Mouse (Mus musculus): ENCODE results near the gene Neurl4.
"Not testable (repeated sequence)": the region's sequence is repeated elsewhere in the genome, so short reads cannot be mapped to it uniquely, and the experiment has no call there.

Gene Neurl4

GRCm38 (mm10) chr11:69948066-69948762, 47.3 kb downstream of the Neurl4 start, which contains the start of gene Slc2a4:
Slc2a4 (minus strand) TSS chr11:69948188.
- intact Hi-C loops (cut with DNase I): no loop called here

- intact Hi-C loops (cut with DNase I): loop anchor here (1.0 kb wide), 1 partner anchor 14 kb away; no protein-coding TSS in a partner anchor
Measured at GRCm38 (mm10) chr11:69948763-69949150, 47.9 kb downstream of the Neurl4 start.

DNA sequence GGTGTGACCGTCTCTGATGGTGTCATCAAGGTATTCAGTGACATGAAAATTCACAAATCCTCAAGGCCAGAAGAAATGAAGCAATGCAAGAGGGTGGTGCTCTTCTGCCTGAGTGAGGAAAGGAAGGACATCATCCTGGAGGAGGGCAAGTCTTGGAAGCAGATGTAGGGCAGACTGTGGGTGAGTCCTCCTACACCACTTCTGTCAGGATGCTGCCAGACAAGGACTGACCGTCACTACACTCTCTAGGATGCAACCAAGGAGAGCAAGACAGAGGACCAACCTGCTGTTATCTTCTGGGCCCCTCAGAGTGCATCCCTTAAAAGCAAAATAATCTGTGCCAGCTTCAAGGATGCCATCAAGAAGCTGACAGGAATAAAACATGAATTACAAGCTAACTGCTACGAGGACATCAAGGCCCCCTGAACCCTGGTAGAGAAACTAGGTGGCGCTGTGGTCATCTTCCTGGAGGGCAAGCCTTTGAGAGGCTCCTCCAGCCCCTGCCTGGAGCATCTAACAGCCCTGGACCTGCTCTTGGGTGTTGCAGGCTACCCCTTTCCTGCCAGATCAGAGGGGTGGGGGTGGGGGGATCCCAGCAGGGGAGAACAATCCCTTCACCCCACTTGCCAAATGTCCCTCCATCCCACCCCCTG, 50.1 kb downstream of the Neurl4 start:
- intact Hi-C loops (cut with DNase I): no loop called here

DNA sequence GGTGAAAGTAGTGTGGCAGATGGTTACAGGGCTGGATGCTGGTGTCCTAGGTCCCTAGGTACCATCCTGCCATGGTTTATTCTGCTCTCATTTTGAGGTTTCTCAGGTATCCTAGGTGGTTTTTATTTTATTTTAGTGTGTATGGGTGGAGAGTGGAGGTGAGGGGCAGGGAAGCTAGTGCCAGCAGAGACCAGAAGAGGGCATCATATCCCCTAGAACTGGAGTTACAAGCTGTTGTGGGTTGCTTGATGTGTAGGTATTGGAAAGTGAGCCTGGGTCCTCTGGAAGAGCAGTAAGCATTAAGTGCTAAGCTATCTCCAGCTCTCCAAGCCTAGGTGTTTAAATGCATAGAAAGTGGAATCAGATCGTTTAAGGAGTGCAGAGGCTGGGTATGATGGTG, 51.4 kb downstream of the Neurl4 start:
- intact Hi-C loops (cut with DNase I): no loop called here

DNA sequence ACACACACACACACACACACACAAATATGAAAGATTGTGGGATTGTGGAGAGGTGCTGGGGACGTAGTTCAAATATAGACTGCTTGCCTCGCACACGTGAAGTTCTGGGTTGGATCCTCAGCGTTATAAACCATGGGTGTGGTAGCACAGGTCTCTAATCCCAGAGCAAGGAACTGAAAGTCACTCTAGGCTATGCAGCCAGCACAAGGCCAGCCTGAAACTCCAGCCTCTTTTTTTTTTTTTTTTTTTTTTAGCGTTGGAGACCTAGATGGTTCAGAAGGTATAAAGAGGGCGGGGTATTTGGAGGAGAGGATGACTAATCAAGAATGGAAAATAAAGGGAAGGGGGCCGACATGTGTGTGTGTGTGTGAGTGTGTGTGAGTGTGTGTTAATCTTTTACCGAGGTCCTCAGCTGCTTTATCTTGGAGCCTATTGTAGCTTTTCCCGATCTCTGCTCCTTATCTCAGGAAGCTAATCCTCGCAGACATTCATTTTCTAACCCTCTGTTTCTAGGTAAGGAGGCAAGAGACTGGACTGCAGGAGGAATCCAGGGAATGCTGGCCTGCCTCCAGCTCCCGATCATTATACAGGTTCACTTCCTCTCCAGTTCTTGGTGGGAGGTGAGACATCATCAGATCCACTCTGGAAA, 52.5 kb downstream of the Neurl4 start:
- intact Hi-C loops (cut with DNase I): no loop called here

- intact Hi-C loops (cut with DNase I): not testable (repeated sequence)
Measured at GRCm38 (mm10) chr11:69955618-69956017, 54.7 kb downstream of the Neurl4 start.

DNA sequence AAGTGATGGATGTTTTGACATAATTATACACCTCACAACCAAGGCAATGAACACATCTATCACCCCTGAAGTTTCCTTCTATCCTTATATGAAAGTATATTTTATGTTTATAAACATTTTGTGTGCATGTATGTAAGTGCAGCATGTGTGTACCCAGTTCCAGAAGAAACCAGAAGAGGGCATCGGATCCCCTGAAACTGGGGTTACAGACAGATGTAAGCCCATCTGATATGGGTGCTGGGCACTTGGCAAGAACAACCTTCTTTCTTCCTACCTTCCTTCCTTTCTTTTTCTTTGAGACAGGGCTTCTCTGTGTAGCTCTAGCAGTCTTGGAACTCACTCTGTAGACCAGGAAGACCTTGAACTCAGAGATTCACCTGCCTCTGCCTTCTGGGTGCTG, 55.3 kb downstream of the Neurl4 start:
- intact Hi-C loops (cut with DNase I): no loop called here

DNA sequence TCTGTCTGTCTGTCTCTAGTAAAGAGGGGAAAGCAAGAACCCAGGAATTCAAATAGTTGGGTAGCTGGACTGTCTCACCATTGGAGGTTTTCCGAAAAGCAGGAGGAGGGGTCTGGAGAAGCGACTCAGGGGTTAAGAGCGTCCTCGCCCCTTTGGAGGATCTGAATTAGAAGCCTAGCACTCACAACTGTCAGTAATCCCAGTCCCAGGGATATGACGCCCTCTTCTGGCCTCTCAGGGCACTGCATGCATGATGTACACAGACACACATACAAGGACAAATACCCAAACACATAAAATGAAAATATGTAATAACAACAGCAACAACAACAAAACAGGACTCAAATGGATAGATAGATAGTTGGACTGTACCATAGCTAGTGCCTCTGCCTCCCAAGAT, 59.7 kb downstream of the Neurl4 start:
- intact Hi-C loops (cut with DNase I): no loop called here

DNA sequence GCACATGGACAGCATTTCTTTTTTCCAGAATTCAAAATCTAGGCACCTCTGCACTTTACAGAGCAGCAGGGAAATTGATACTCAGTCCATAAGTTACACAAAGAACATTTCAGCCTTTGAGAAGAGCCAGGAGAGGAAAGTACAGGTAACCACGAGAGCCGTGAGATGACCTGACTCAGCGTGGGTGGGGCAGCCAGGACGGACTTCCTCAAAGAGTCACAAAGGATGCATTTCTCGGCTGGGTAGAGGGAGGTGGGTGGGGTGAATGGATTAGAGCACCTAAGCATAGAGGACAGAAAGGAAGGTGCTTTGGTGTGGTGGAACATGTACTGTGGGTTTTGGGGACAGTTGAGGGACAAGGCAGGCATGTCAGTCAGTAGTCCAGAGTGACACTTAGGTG, 61.0 kb downstream of the Neurl4 start:
- intact Hi-C loops (cut with DNase I): no loop called here

Small RNAs within 50 kb of the gene (microRNA-seq; reads per million reads assigned to microRNA genes)
- 0 reads per million in 2 experiments for gene Mir6924
